Mouse (Mus musculus): Measurements from ENCODE around the gene Atp8a1. TPM values are rescaled to one million over a fixed set of nuclear protein-coding genes. Genes with fewer than 3 reads are reported as not detected.

Atp8a1 gene
- polyA plus RNA-seq, 1 experiment, result 27.8 TPM

- Histone ChIP-seq H3K4me3 (ENCODE audit: control insufficient read depth, insufficient read depth, low read length) (no peak overlapping the region), H3K27ac (ENCODE audit: control insufficient read depth, insufficient read depth, low read length) (no peak overlapping the region), H3K27me3 (ENCODE audit: control insufficient read depth, insufficient read depth, low read length) (no peaks in the 10 kb centered on the region), H3K36me3 (ENCODE audit: control insufficient read depth, insufficient read depth, low read length) (peaks cover 7% of the 10 kb centered on the region), H3K4me1 (replicated peaks; ENCODE audit: control insufficient read depth, insufficient read depth, low read length) (no peaks in the 10 kb centered on the region)
- WGBS, result 96% methylated on average over 13 of the region's 13 CpGs
- DNase-seq, result no peak
- TF ChIP-seq CTCF (IDR thresholded peaks at IDR 0.05; ENCODE audit: borderline replicate concordance, control insufficient read depth, extremely low read depth, insufficient read depth, low read length, poor library complexity), result no peak
- no peak for TF ChIP-seq POLR2A (IDR thresholded peaks at IDR 0.05; ENCODE audit: control insufficient read depth, extremely low read depth, insufficient read depth, low read length, poor library complexity)
Measured at GRCm38 (mm10) chr5:67656821-67657259, 190.4 kb downstream of the Atp8a1 start.

GRCm38 (mm10) chr5:67655696-67656519 is 191.3 kb downstream of the Atp8a1 start:
- WGBS, result 94% methylated on average over 14 of the region's 14 CpGs

GRCm38 (mm10) chr5:67654572-67654971 is 192.7 kb downstream of the Atp8a1 start:
- Histone ChIP-seq H3K36me3 (ENCODE audit: control insufficient read depth, insufficient read depth, low read length) (peaks cover 7% of the 10 kb centered on the region), H3K27ac (ENCODE audit: control insufficient read depth, insufficient read depth, low read length) (no peak overlapping the region), H3K4me1 (replicated peaks; ENCODE audit: control insufficient read depth, insufficient read depth, low read length) (no peaks in the 10 kb centered on the region), H3K27me3 (ENCODE audit: control insufficient read depth, insufficient read depth, low read length) (no peaks in the 10 kb centered on the region), H3K4me3 (ENCODE audit: control insufficient read depth, insufficient read depth, low read length) (no peak overlapping the region)
- 98% methylated on average over 5 of the region's 5 CpGs for WGBS
- no peak for TF ChIP-seq CTCF (IDR thresholded peaks at IDR 0.05; ENCODE audit: borderline replicate concordance, control insufficient read depth, extremely low read depth, insufficient read depth, low read length, poor library complexity)
- TF ChIP-seq POLR2A (IDR thresholded peaks at IDR 0.05; ENCODE audit: control insufficient read depth, extremely low read depth, insufficient read depth, low read length, poor library complexity), result no peak
- no peak for DNase-seq

More at GRCm38 (mm10) chr5:67655696-67656519, 191.3 kb downstream of the Atp8a1 start:
- DNase-seq, result no peak
- no peak for TF ChIP-seq POLR2A (IDR thresholded peaks at IDR 0.05; ENCODE audit: control insufficient read depth, extremely low read depth, insufficient read depth, low read length, poor library complexity)
- TF ChIP-seq CTCF (IDR thresholded peaks at IDR 0.05; ENCODE audit: borderline replicate concordance, control insufficient read depth, extremely low read depth, insufficient read depth, low read length, poor library complexity), result no peak
- no peaks in the 10 kb centered on the region for H3K27me3 ChIP-seq (ENCODE audit: control insufficient read depth, insufficient read depth, low read length)
- no peaks in the 10 kb centered on the region for H3K4me1 ChIP-seq (replicated peaks; ENCODE audit: control insufficient read depth, insufficient read depth, low read length)
- H3K4me3 ChIP-seq (ENCODE audit: control insufficient read depth, insufficient read depth, low read length), result no peak overlapping the region
- no peak overlapping the region for H3K27ac ChIP-seq (ENCODE audit: control insufficient read depth, insufficient read depth, low read length)
- H3K36me3 ChIP-seq (ENCODE audit: control insufficient read depth, insufficient read depth, low read length), result peaks cover 7% of the 10 kb centered on the region

- Histone ChIP-seq H3K27me3 (ENCODE audit: control insufficient read depth, insufficient read depth, low read length) (no peaks in the 10 kb centered on the region), H3K4me1 (replicated peaks; ENCODE audit: control insufficient read depth, insufficient read depth, low read length) (no peaks in the 10 kb centered on the region), H3K27ac (ENCODE audit: control insufficient read depth, insufficient read depth, low read length) (no peak overlapping the region), H3K4me3 (ENCODE audit: control insufficient read depth, insufficient read depth, low read length) (no peak overlapping the region), H3K36me3 (ENCODE audit: control insufficient read depth, insufficient read depth, low read length) (peaks cover 3% of the 10 kb centered on the region)
- DNase-seq, result no peak
- TF ChIP-seq CTCF (IDR thresholded peaks at IDR 0.05; ENCODE audit: borderline replicate concordance, control insufficient read depth, extremely low read depth, insufficient read depth, low read length, poor library complexity) (no peak), POLR2A (IDR thresholded peaks at IDR 0.05; ENCODE audit: control insufficient read depth, extremely low read depth, insufficient read depth, low read length, poor library complexity) (no peak)
- 97% methylated on average over 3 of the region's 3 CpGs for WGBS
Measured at GRCm38 (mm10) chr5:67653543-67653942, 193.7 kb downstream of the Atp8a1 start.

- H3K27me3 ChIP-seq (ENCODE audit: control insufficient read depth, insufficient read depth, low read length), result no peaks in the 10 kb centered on the region
- WGBS, result 92% methylated on average over 4 of the region's 4 CpGs
- no peaks in the 10 kb centered on the region; the same call in none of the 2 replicates for H3K36me3 ChIP-seq (ENCODE audit: control insufficient read depth, insufficient read depth, low read length)
- no peak overlapping the region for H3K4me3 ChIP-seq (ENCODE audit: control insufficient read depth, insufficient read depth, low read length)
- TF ChIP-seq POLR2A (IDR thresholded peaks at IDR 0.05; ENCODE audit: control insufficient read depth, extremely low read depth, insufficient read depth, low read length, poor library complexity) (no peak), CTCF (IDR thresholded peaks at IDR 0.05; ENCODE audit: borderline replicate concordance, control insufficient read depth, extremely low read depth, insufficient read depth, low read length, poor library complexity) (no peak)
- no peak for DNase-seq
- no peak overlapping the region for H3K27ac ChIP-seq (ENCODE audit: control insufficient read depth, insufficient read depth, low read length)
- H3K4me1 ChIP-seq (replicated peaks; ENCODE audit: control insufficient read depth, insufficient read depth, low read length), result no peaks in the 10 kb centered on the region
Measured at GRCm38 (mm10) chr5:67652468-67652867, 194.8 kb downstream of the Atp8a1 start.

- no peak for DNase-seq
- Histone ChIP-seq H3K36me3 (ENCODE audit: control insufficient read depth, insufficient read depth, low read length) (peaks cover 5% of the 10 kb centered on the region), H3K27me3 (ENCODE audit: control insufficient read depth, insufficient read depth, low read length) (no peaks in the 10 kb centered on the region), H3K4me1 (replicated peaks; ENCODE audit: control insufficient read depth, insufficient read depth, low read length) (no peaks in the 10 kb centered on the region), H3K27ac (ENCODE audit: control insufficient read depth, insufficient read depth, low read length) (no peak overlapping the region), H3K4me3 (ENCODE audit: control insufficient read depth, insufficient read depth, low read length) (no peak overlapping the region)
- 97% methylated on average over 5 of the region's 5 CpGs for WGBS
- TF ChIP-seq CTCF (IDR thresholded peaks at IDR 0.05; ENCODE audit: borderline replicate concordance, control insufficient read depth, extremely low read depth, insufficient read depth, low read length, poor library complexity), result no peak
- no peak for TF ChIP-seq POLR2A (IDR thresholded peaks at IDR 0.05; ENCODE audit: control insufficient read depth, extremely low read depth, insufficient read depth, low read length, poor library complexity)
Measured at GRCm38 (mm10) chr5:67650021-67650420, 197.2 kb downstream of the Atp8a1 start.

Data from thymus, adult 2 months (tissue).